Mouse (Mus musculus) heart, adult 8-10 months (tissue): ENCODE data around the gene H2-T22. TPM values are rescaled to one million over a fixed set of nuclear protein-coding genes. Genes with fewer than 3 reads are reported as not detected.
"Not testable (repeated sequence)": the region's sequence is repeated elsewhere in the genome, so short reads cannot be mapped to it uniquely, and the experiment has no call there.

ENCODE experiments used
- DNase-seq: peaks from one replicate; pipeline ENCODE4 v3.0.0; 2022; ENCODE audit warnings: low spot score
- total RNA-seq, 4 experiments: library from RNA; stranded (reverse); gene quantifications; 2 replicates each; pipeline ENCODE4 v1.2.4; 2022

H2-T22 gene
- total RNA-seq, 4 experiments from 2014 or later = 10.4 to 14.0 (median 13.0) TPM

GRCm38 (mm10) chr17:36030046-36030702, 12.4 kb downstream of the H2-T22 start:
- DNase-seq = peak; percentile 50

GRCm38 (mm10) chr17:36028879-36029619, 13.5 kb downstream of the H2-T22 start:
- DNase-seq = no peak

GRCm38 (mm10) chr17:36027663-36028062, 14.9 kb downstream of the H2-T22 start:
- no peak for DNase-seq

GRCm38 (mm10) chr17:36025901-36026300, 16.6 kb downstream of the H2-T22 start:
- no peak for DNase-seq

GRCm38 (mm10) chr17:36025197-36025596, 17.4 kb downstream of the H2-T22 start:
- DNase-seq = no peak

- DNase-seq = peak; percentile 62
These were observed 18.6 kb downstream of the H2-T22 start for GRCm38 (mm10) chr17:36023710-36024654.

- DNase-seq = no peak
These were observed 19.6 kb downstream of the H2-T22 start for GRCm38 (mm10) chr17:36022922-36023321.

GRCm38 (mm10) chr17:36022098-36022497, 20.4 kb downstream of the H2-T22 start:
- no peak for DNase-seq

GRCm38 (mm10) chr17:36021309-36021708, 21.2 kb downstream of the H2-T22 start:
- DNase-seq = no peak

GRCm38 (mm10) chr17:36020191-36021073, 22.1 kb downstream of the H2-T22 start, which contains the start of gene H2-T24:
Gene H2-T24, minus strand, starts transcription at chr17:36020560.
- peak; percentile 87 for DNase-seq

- no peak for DNase-seq
These were observed 23.0 kb downstream of the H2-T22 start for GRCm38 (mm10) chr17:36019519-36019918.

GRCm38 (mm10) chr17:36018979-36019378, 23.6 kb downstream of the H2-T22 start:
- peak; percentile 78 for DNase-seq

- no peak for DNase-seq
These were observed 25.5 kb downstream of the H2-T22 start for GRCm38 (mm10) chr17:36017046-36017445.

- DNase-seq = no peak
These were observed 27.6 kb downstream of the H2-T22 start for GRCm38 (mm10) chr17:36014977-36015376.

- not testable (repeated sequence) for DNase-seq
These were observed 38.1 kb downstream of the H2-T22 start for GRCm38 (mm10) chr17:36004409-36004808.

GRCm38 (mm10) chr17:36003331-36003730, 39.2 kb downstream of the H2-T22 start:
- DNase-seq = no peak

- no peak for DNase-seq
These were observed 40.6 kb downstream of the H2-T22 start for GRCm38 (mm10) chr17:36001966-36002365.

- DNase-seq = no peak
These were observed 41.2 kb downstream of the H2-T22 start for GRCm38 (mm10) chr17:36001121-36001897.

- DNase-seq = no peak
These were observed 42.2 kb downstream of the H2-T22 start for GRCm38 (mm10) chr17:36000349-36000748.

GRCm38 (mm10) chr17:35999356-35999755, 43.2 kb downstream of the H2-T22 start:
- DNase-seq = no peak
